Mouse (Mus musculus) myocyte (in vitro differentiated cells): ENCODE data around the gene Hal. TPM values are rescaled to one million over a fixed set of nuclear protein-coding genes. Genes with fewer than 3 reads are reported as not detected.

ENCODE experiments used
- H3K27me3 ChIP-seq: one replicate; pipeline ENCODE4 v1.6.1; 2011; ENCODE audit not compliant: control insufficient read depth, insufficient read depth, insufficient read length
- H3K36me3 ChIP-seq: one replicate; pipeline ENCODE4 v1.6.1; 2011; ENCODE audit not compliant: control insufficient read depth, insufficient read depth
- H3K4me2 ChIP-seq: one replicate; pipeline ENCODE4 v1.6.1; 2011; ENCODE audit warnings: low read depth, control low read depth
- H3K4me3 ChIP-seq: one replicate; pipeline ENCODE4 v1.5.1; 2011; ENCODE audit warnings: mild to moderate bottlenecking, control low read depth, moderate library complexity
- H3K79me2 ChIP-seq: one replicate; pipeline ENCODE4 v1.6.1; 2011; ENCODE audit not compliant: control insufficient read depth, insufficient read depth
- H3ac ChIP-seq: one replicate; pipeline ENCODE4 v1.6.1; 2011; ENCODE audit not compliant: control insufficient read depth, insufficient read length
- CEBPB ChIP-seq: IDR thresholded peaks from 2 replicates; pipeline ENCODE4 v1.6.1; 2011; ENCODE audit warnings: mild to moderate bottlenecking, moderate library complexity; ENCODE audit not compliant: poor library complexity, insufficient read depth, severe bottlenecking
- E2F4 ChIP-seq: IDR thresholded peaks from one replicate; pipeline ENCODE4 v1.6.1; 2011; ENCODE audit warnings: mild to moderate bottlenecking, control low read depth, moderate library complexity; ENCODE audit not compliant: insufficient read depth
- MAX ChIP-seq: IDR thresholded peaks from one replicate; pipeline ENCODE4 v1.6.1; 2011; ENCODE audit warnings: low read depth, mild to moderate bottlenecking, control low read depth
- MYOD1 ChIP-seq, 3 experiments: IDR thresholded peaks; one replicate each; pipeline ENCODE4 v1.6.1; 2011; ENCODE audit warnings: control low read depth in 2 of 3, low read depth in 2 of 3, mild to moderate bottlenecking in 2 of 3, moderate library complexity in 1 of 3; ENCODE audit not compliant: insufficient read length in 2 of 3, control insufficient read depth in 1 of 3
- MYOG ChIP-seq, 3 experiments: IDR thresholded peaks; one replicate each; pipeline ENCODE4 v1.6.1; 2011; ENCODE audit warnings: control low read depth in 2 of 3, low read depth in 2 of 3, mild to moderate bottlenecking in 2 of 3; ENCODE audit not compliant: insufficient read length in 2 of 3, control insufficient read depth in 1 of 3, insufficient read depth in 1 of 3
- POLR2A ChIP-seq: IDR thresholded peaks from one replicate; pipeline ENCODE4 v1.6.1; 2011; ENCODE audit warnings: low read depth, mild to moderate bottlenecking, control low read depth, moderate library complexity; ENCODE audit not compliant: insufficient read length
- POLR2AphosphoS2 ChIP-seq: IDR thresholded peaks from one replicate; pipeline ENCODE4 v1.6.1; 2011; ENCODE audit warnings: low read depth, control low read depth; ENCODE audit not compliant: insufficient read length
- REST ChIP-seq: IDR thresholded peaks from one replicate; pipeline ENCODE4 v1.6.1; 2011; ENCODE audit warnings: mild to moderate bottlenecking, control low read depth, moderate library complexity; ENCODE audit not compliant: insufficient read depth, insufficient read length
- SRF ChIP-seq: IDR thresholded peaks from one replicate; pipeline ENCODE4 v1.6.1; 2011; ENCODE audit warnings: low read depth; ENCODE audit not compliant: control insufficient read depth, insufficient read length
- TCF12 ChIP-seq: IDR thresholded peaks from one replicate; pipeline ENCODE4 v1.6.1; 2011; ENCODE audit warnings: mild to moderate bottlenecking, control low read depth; ENCODE audit not compliant: poor library complexity, insufficient read depth, severe bottlenecking
- TCF3 ChIP-seq: IDR thresholded peaks from one replicate; pipeline ENCODE4 v1.6.1; 2011; ENCODE audit warnings: low read depth, control low read depth; ENCODE audit not compliant: insufficient read length
- USF1 ChIP-seq: IDR thresholded peaks from one replicate; pipeline ENCODE4 v1.6.1; 2011; ENCODE audit warnings: low read depth, mild to moderate bottlenecking, control low read depth, moderate library complexity
- polyA plus RNA-seq: library from polyadenylated mRNA; unstranded; fragments of >200 nt; fragmentation: generic; extraction: Trizol; gene quantifications from one replicate; pipeline ENCODE4 v1.2.1, GENCODE M21; 2012; ENCODE audit warnings: missing spikeins

Hal gene
- 0.11 TPM for polyA plus RNA-seq

- H3K36me3 ChIP-seq, result peaks cover 9% of the 10 kb centered on the region
- H3K79me2 ChIP-seq, result no peaks in the 10 kb centered on the region
- no peak within 1 kb of the TSS for H3ac ChIP-seq
- no peaks in the 10 kb centered on the region for H3K27me3 ChIP-seq
- H3K4me2 ChIP-seq, result no peak within 1 kb of the TSS
- no peak for TF ChIP-seq MYOD1 (IDR thresholded peaks at IDR 0.05; ENCODE audit: control insufficient read depth in 1 of 3, insufficient read length in 2 of 3, low read depth in 2 of 3)
- TF ChIP-seq CEBPB, result no peak
- no peak for TF ChIP-seq MYOG (IDR thresholded peaks at IDR 0.05; ENCODE audit: control insufficient read depth in 1 of 3, insufficient read depth in 1 of 3, insufficient read length in 2 of 3, low read depth in 2 of 3)
- TF ChIP-seq REST, result no peak
- no peak for TF ChIP-seq TCF12
- TF ChIP-seq USF1, result no peak
- no peak for TF ChIP-seq POLR2AphosphoS2
- TF ChIP-seq TCF3, result no peak
- TF ChIP-seq POLR2A, result no peak
- no peak for TF ChIP-seq E2F4
- H3K4me3 ChIP-seq, result no peak within 1 kb of the TSS
These were observed at the start of gene Hal for GRCm38 (mm10) chr10:93488066-93488827. Gene Hal (plus strand): TSS chr10:93488768.

GRCm38 (mm10) chr10:93441501-93441900 is 47.1 kb upstream of the Hal start:
- Histone ChIP-seq H3K36me3 (no peaks in the 10 kb centered on the region), H3K4me2 (no peak overlapping the region), H3ac (no peak overlapping the region), H3K27me3 (no peaks in the 10 kb centered on the region), H3K79me2 (no peaks in the 10 kb centered on the region), H3K4me3 (no peak overlapping the region)
- TF ChIP-seq TCF3 (no peak), USF1 (no peak), E2F4 (no peak), POLR2A (no peak), MYOD1 (IDR thresholded peaks at IDR 0.05; ENCODE audit: control insufficient read depth in 1 of 3, insufficient read length in 2 of 3, low read depth in 2 of 3) (no peak), REST (no peak)

GRCm38 (mm10) chr10:93442183-93442582 is 46.4 kb upstream of the Hal start:
- TF ChIP-seq POLR2A (no peak), USF1 (no peak), TCF3 (no peak), POLR2AphosphoS2 (no peak), CEBPB (no peak), SRF (no peak), TCF12 (no peak), MAX (no peak), MYOD1 (IDR thresholded peaks at IDR 0.05; ENCODE audit: control insufficient read depth in 1 of 3, insufficient read length in 2 of 3, low read depth in 2 of 3) (no peak), MYOG (IDR thresholded peaks at IDR 0.05; ENCODE audit: control insufficient read depth in 1 of 3, insufficient read depth in 1 of 3, insufficient read length in 2 of 3, low read depth in 2 of 3) (no peak), REST (no peak), E2F4 (no peak)
- Histone ChIP-seq H3ac (no peak overlapping the region), H3K4me3 (no peak overlapping the region), H3K79me2 (no peaks in the 10 kb centered on the region), H3K27me3 (no peaks in the 10 kb centered on the region), H3K4me2 (no peak overlapping the region), H3K36me3 (no peaks in the 10 kb centered on the region)

DNA sequence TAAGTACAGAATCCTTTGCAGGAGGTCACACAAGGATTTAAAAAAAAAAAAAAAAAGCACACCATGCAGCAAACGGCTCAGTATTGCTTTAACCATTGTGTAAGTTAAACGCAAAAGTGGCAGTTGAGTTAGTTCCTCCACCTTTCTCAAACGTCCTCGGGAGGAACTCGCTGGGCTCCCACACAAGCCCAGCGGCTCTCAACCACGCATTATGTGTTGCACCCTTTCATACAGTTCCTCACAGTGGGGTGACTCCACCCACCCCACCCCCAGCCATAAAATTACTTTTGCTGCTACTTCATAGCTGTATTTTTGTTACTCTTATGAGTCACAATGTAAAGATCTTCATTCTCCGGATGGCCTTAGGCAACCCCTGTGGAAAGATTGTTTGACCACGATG is 44.2 kb upstream of the Hal start:
- Histone ChIP-seq H3K4me3 (no peak overlapping the region), H3K36me3 (no peaks in the 10 kb centered on the region), H3K79me2 (no peaks in the 10 kb centered on the region), H3ac (no peak overlapping the region), H3K4me2 (no peak overlapping the region), H3K27me3 (no peaks in the 10 kb centered on the region)
- TF ChIP-seq TCF12 (no peak), E2F4 (no peak), MAX (no peak), MYOG (IDR thresholded peaks at IDR 0.05; ENCODE audit: control insufficient read depth in 1 of 3, insufficient read depth in 1 of 3, insufficient read length in 2 of 3, low read depth in 2 of 3) (no peak), MYOD1 (IDR thresholded peaks at IDR 0.05; ENCODE audit: control insufficient read depth in 1 of 3, insufficient read length in 2 of 3, low read depth in 2 of 3) (no peak), USF1 (no peak), POLR2A (no peak), TCF3 (no peak), SRF (no peak), POLR2AphosphoS2 (no peak), REST (no peak), CEBPB (no peak)

GRCm38 (mm10) chr10:93447398-93447797 is 41.2 kb upstream of the Hal start:
- H3ac ChIP-seq, result no peak overlapping the region
- H3K27me3 ChIP-seq, result no peaks in the 10 kb centered on the region
- no peak overlapping the region for H3K4me3 ChIP-seq
- no peak overlapping the region for H3K4me2 ChIP-seq
- no peaks in the 10 kb centered on the region for H3K79me2 ChIP-seq
- H3K36me3 ChIP-seq, result no peaks in the 10 kb centered on the region
- TF ChIP-seq SRF, result no peak
- TF ChIP-seq TCF12, result no peak
- no peak for TF ChIP-seq CEBPB
